Mouse (Mus musculus) forelimb bud, embryonic 11.5 days (tissue): Measurements from ENCODE around the gene Itprid1.
A peak's percentile ranks its signal among the peaks of the same experiment; 100 is the strongest.

Source experiments
- DNase-seq: peaks from one replicate; pipeline ENCODE4 v3.0.0-alpha.2; 2012; ENCODE audit warnings: low read depth, low spot score

The Itprid1 gene

GRCm38 (mm10) chr6:55836650-55837320 lies at the start of gene Itprid1:
Itprid1 (plus strand) TSS chr6:55836895.
- no peak for DNase-seq

DNA sequence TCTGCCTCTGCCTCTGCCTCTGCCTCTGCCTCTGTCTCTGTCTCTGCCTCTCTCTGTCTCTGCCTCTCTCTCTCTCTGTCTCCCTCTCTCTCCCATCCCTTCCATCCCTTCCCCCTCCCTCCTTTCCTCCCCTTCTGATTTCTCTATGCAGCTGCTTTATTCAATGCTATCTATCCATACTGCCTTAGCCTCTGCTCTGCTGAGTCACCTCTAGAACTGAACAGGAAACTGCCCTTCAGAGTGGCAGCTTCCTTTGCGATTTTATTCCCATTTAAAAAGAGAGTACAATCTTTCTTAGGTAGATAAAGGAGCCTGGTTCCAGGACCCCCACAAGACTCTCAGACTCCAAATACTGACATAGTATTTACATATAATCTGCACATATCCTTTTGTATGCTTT lies 47.1 kb upstream of the Itprid1 start:
- no peak for DNase-seq

- DNase-seq = no peak
Measured at GRCm38 (mm10) chr6:55791852-55792496, 44.7 kb upstream of the Itprid1 start.

DNA sequence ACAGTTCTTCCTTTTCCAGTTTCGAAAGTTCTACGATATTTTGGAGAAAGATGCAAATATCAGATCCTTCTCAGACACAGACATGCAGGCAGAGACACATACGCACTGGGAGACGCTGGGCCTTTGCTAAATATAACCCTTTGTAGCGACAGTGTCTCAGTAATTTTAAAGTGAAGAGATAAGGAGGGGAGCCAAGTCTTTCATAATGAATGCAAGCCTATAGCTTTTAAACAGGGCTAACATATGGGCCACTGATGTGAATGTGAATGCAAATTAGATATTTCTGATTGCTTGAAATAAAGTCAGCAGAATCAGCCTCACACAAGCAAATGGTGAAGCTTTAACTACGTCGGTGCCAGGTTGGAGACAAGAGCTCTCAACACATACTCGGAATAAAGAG lies 44.2 kb upstream of the Itprid1 start:
- no peak for DNase-seq

DNA sequence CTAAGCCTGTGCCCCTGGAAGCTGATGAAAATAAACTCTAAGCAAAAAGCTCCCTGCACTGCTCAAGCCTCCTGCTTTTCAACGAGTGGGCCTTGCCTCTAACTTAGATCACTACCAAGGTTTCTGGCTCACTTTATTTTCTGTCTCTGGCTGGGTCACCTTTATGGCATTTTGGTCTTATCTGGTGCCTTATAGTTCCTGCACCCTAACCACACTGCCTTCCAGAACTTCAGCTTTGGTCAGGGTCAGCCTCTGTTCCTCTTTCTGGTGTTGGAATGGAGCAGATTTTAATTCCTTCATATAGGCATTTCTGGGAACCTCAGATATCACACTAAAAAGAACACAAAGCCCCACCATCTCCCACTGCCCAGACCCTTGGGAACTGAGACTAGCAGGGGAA lies 34.0 kb upstream of the Itprid1 start:
- no peak for DNase-seq

- no peak for DNase-seq
Measured at GRCm38 (mm10) chr6:55803357-55803756, 33.3 kb upstream of the Itprid1 start.

DNA sequence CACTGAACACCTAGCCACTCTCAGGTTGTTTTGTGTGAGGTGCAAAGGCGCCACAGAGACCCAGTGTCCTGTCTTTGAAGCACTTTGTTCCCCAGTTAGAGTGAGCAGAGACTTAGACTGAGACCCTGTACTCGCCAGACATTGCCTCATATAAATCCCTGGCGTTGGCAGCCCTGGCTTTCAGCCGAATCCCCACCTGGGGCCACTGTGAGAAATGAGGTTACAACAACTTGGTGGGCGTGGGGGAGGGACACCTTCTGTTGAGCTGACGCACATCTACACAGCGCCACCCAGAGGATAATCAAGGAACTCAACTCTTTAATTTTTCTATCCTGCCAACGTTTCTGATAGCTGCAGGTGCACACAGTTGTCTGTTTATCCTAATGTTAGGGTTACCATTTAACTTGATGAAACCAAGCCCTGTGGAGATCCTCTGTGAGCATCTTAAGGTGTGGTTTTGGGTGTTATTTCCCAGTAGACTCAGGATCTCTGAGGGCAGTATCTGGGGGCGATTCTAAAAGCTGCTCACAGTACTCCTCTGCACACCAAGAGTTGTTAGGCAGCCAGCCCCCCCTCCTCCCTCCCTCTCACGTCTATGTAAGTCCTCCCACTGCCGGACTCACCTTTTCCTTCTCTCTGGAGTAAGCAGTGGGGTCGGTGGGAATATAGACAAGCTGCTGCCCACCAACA lies 32.6 kb upstream of the Itprid1 start:
- peak; percentile 71 for DNase-seq

DNA sequence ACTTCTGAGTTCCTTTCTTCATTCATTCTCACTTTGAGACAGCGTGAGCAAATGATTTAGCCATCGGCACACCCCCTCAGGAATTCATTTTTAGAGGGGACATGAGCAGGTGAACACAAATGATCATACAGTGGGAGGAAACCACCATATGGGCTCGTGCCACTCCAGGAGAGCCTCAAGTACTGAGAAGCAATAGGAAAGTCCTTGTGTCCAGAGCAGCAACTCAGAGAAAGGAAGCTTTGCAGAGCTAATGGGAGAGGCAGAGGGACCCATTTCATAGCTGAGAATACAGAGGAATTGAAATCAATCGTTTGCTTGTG lies 32.1 kb upstream of the Itprid1 start:
- no peak for DNase-seq

GRCm38 (mm10) chr6:55805291-55806137 lies 31.2 kb upstream of the Itprid1 start:
- DNase-seq = no peak

GRCm38 (mm10) chr6:55806537-55806936 lies 30.2 kb upstream of the Itprid1 start:
- no peak for DNase-seq

DNA sequence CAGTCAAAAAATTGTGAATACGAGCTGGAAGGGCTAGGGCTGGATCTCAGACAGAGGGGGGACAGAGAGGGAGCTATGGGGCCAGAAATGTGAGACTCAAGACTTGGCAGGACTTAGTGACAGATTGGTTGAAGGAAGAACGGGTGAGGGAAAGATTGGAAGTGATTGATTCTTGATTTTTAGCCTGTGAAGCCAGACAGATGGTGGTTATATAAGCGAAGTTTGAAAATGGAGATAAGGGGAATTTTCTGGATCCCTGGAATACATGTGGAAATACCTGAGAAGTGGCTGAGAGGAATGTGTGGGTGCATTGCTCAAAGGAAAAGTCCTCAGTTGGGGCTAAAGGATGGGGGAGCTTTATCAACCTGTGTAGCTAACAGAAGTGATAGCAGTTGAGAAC lies 28.0 kb upstream of the Itprid1 start:
- DNase-seq = no peak

GRCm38 (mm10) chr6:55811153-55811552 lies 25.5 kb upstream of the Itprid1 start:
- DNase-seq = no peak

DNA sequence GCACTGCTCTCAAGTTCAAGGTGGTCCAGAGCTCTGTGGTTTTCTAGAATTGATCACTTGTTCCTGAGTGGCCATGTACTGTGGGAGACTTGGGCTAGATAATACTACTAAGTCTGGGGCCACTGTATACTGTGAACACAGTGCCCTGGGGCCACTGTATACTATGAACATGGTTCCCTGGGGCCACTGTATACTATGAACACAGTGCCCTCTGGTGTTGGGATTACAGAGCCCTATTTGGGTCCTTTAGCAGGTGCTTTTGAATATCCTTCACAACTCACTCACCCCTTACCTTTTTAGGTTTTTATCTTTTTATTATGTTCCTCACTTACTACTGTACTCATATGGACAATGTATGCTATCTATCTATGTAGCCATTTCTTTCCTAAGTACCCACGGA lies 24.3 kb upstream of the Itprid1 start:
- no peak for DNase-seq

- no peak for DNase-seq
Measured at GRCm38 (mm10) chr6:55814184-55814926, 22.3 kb upstream of the Itprid1 start.

DNA sequence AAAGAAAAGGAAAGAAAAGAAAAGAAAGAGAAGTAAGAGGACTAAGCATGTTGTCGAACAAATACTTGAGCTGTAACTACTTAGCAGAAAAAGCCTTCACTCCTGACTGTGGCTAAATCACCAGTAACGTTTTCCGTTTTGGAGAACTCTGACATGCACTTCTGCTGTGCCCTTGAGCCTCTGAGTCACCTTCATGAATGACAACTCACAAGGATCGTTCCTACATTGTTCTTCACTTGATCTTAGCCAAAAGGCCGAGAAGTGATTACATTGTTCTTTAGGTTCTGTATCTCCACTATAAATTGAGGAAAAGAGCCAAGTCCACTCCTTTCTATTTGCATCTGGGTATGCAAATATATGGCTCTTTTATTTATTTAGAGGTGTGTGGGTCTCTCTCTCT lies 19.8 kb upstream of the Itprid1 start:
- no peak for DNase-seq

DNA sequence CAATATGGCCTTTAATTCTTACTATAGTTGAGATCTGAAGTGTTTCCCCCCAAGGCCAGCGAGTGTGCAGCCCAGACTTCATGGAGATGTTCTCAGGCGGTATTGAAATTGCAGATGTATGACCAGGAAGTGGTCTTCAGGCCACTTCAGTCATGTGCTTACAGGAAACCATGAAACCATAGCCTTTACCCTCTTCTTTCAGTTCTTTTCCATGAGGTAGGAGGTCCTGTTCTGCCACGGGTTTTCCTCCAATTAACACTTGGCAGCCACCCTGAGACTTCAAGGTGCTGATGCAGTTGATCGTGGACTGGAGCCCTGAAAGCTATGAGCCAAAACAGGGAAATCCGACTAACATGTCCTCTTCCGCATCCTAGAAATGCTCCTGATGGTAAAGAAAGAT lies 7.0 kb upstream of the Itprid1 start:
- no peak for DNase-seq

DNA sequence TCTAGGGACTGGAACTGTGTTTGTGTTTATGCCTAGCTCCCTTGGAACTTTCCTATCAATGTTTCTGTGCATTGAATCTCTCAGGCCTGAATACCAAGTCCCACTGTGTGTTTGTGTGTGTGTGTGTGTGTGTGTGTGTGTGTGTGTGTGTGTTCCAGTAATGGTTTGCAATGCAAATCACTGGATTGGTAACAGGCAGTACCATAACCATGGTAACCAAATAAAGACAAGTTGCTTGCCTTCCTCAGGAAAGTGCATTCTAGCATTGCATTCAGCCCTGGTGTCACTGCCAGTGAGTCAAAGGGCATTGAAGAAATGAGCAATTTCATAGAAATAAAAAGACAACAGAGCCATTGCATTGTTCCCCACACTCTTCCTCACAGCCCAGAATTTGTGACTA lies 15.9 kb downstream of the Itprid1 start:
- DNase-seq = no peak

GRCm38 (mm10) chr6:55856085-55856484 lies 19.4 kb downstream of the Itprid1 start:
- DNase-seq = no peak

DNA sequence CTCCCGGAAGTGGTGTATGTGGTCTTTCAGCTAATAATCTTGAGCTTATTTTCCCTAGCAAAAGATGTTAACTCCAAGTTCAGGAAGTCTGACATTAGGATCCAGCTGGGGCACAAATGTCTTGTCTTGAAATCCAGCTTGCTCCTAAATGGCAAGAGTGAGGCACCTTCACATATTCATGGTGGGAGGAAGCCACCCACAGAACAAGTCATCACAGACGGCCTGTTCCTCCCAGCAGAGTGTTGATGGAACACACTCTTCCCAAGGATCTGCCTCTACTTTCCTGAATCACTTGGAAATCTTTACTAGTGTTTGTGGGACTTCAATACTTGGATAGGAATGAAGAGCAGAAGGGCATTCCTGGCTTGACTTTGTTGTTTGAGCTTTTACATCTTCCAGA lies 28.5 kb downstream of the Itprid1 start:
- no peak for DNase-seq

GRCm38 (mm10) chr6:55879356-55879960 lies 42.8 kb downstream of the Itprid1 start:
- no peak for DNase-seq

- DNase-seq = peak; percentile 18
Measured at GRCm38 (mm10) chr6:55880886-55881285, 44.2 kb downstream of the Itprid1 start.
